Mouse (Mus musculus) cerebellum, adult 11-12 months (tissue): ENCODE measurements around the gene Veph1.
"Not testable (repeated sequence)": the region's sequence is repeated elsewhere in the genome, so short reads cannot be mapped to it uniquely, and the experiment has no call there.

Source experiments
- DNase-seq: peaks from one replicate; pipeline ENCODE4 v3.0.0; 2022

Veph1 gene

DNA sequence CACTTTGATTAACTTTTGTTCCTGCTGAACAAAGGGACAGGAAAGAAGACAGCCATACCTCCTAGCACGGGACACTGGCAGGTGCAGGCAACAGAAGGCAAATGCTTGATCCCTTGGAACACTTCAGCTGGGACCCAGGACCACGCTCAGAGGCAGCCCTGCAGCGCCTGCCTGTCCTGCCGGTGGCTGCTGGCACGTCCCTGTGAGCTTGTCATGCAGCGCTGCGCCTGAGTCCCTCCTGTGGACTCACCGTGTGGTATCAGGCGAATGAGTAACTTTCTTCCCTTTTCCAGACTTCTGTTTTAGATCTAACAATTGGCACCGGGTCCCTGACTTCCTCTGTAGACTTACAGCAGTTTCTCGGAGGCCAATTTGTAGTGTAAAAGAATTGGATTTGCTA lies at the start of gene Veph1:
TSS of gene Veph1 (minus strand) at position 293 of the 400 bp plus-strand sequence.
- no peak for DNase-seq

DNA sequence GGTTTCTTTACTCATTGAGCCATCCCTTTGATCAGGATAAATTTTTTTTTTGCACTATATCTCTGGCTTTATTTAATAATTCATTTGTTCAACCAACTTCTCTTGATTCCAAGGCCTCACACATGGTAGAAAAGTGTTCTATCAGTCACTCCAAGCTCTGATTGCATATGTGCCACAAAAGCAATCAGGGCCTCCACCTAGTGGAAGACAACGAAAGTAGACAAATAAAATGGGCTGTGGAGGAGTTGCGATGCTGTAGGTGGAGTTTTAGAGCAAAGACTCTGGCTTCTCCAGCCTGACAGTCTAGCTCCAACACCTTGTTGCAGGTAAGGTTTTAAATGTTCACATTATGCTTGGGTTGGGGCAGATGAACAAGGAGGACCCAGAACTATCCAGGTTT lies 44.1 kb upstream of the Veph1 start:
- DNase-seq, result no peak

DNA sequence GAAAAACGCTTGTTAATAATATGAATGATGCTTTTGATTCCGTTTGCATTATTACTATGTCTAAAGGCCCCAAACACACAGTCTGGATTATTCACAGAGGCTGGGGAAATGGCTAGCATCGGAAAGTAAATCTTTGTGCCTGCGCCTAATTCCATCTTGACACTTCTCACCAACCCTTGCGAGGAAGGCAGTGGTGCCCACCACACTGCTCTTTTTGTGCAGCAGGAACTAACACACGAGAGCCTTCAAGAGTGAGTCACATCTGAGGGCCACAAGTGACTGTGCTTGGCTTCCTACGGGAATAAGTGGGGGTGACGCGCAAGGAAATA lies 35.7 kb upstream of the Veph1 start:
- no peak for DNase-seq

DNA sequence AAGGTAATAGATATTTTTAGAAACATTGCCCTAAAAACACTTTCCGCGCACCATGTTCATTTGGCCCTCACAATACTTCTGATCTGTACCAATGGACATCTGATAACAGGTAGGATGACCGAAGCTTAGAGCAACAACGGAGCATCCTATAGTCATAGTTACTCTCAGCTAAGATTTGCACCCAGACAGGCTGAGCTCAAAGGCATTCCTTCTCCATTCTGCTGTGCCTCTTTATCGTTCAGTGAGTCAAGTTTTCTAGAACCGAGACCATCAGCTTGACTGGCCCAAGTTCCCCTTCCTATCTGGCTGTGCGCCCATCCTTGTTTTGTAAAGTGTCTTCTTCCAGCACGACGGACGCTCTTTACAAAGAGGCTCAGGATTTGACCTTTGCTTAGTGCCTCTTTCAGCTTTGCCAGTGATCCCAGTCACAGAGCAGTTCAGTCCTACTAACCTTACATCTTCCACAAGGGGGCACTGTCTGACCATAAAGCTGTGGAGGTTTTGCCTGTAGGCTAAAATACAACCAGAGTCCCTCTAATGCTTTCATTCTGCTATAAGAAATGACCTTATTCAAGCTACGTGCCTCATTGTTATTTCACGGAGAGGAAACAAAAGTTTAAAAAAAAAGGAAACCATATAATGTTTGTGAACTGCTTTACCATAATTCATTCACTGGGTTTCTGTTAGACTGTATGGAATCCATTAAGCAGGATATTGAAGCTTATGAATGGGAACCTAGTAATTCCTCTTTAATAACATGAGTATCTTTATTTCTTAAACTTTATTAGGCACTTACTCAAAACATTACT lies 35.2 kb upstream of the Veph1 start:
- peak; percentile 4 for DNase-seq

DNA sequence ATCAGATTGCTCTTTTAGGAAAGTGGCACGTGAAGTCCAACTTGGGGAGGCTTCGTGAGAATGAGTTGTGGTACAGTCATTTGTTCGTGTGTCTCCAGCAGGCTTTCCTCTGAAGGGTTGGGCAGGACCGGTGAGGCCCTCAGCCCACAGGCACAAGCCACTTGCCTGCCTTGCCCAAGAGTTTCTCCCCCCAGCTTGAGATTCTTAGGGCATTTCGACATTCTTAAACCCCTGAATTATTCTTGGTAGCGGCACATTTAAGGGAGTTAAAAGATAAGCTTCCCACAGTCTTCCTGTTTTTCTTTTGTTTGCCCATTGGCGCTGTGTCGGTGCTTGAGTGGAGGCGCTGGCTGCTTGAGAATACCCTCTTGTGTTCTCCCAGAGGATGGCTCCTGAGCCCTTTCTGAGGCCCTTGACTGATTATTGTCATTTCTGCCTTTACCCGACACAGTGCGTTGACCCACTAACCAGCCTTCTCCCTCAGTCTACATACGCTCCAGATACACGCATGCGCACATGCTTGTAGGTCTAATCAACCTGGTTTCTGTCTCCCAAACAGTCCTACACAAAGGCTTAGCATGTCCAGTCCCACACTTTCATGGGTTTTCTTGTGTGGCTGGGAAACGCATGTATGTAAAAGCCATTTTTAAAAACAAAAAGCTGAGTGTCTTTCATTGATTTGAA lies 34.4 kb upstream of the Veph1 start:
- DNase-seq, result no peak

DNA sequence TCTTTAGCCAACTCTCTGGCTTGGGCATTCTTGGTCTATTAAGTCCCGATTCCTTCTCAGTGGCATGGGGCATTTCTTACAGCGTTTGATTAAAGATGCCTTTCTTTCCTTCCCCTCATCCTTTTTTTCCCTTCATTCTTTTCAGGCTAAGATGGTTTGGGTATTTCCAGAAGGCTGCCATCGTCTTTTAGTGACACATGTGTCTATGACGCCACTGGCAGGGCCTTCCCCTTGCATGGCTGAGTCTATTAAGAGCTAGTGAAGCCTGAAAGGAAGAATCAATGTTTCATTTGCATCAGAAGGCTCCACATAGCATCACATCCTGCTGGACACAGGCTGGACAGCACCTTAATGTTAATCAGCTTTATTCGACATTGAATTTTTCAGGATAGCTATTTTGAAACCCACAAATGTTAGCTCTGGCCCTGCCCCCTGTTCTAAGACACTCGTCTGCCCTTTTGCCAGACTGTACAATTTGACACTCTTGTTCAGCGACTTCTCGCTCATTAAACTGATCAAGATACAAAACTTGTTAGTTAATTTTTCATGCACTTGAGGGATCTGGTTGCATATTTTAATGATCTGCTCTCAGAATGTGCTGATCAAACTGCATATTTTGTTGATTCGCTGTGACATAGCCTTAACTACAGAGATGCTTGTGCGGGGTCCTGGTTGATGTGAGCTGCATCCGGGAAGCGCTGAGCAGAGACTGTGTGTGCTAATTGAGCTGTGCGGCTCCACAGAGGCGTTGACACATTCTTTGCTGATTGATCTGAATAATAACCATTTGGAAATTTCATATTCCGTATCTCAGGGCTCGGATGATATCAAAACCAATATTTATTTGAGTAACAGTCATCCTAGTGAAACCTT lies 29.6 kb upstream of the Veph1 start:
- DNase-seq, result no peak

DNA sequence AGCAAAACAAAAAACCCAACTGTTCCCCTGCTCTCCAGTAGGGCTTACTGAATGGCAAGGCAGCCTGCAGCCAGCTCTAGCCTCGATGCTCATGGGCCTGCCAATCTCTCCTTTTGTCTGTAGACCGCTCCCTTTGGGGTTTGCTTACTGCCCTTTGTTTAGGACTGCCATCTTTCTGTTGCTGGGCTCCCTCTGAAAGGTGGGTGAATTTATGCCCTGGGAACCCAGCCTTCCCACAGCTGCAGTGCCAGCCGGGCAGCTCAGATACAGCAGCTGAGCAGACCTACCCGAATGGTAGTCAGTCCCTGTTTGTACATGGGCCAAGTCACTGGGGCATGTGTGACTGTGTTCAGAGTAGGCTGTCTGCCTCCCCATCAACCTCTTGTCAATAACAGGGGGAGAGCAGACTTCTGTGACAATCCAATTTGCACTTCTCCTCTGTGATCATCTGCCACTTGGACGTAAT lies 28.9 kb upstream of the Veph1 start:
- no peak for DNase-seq

DNA sequence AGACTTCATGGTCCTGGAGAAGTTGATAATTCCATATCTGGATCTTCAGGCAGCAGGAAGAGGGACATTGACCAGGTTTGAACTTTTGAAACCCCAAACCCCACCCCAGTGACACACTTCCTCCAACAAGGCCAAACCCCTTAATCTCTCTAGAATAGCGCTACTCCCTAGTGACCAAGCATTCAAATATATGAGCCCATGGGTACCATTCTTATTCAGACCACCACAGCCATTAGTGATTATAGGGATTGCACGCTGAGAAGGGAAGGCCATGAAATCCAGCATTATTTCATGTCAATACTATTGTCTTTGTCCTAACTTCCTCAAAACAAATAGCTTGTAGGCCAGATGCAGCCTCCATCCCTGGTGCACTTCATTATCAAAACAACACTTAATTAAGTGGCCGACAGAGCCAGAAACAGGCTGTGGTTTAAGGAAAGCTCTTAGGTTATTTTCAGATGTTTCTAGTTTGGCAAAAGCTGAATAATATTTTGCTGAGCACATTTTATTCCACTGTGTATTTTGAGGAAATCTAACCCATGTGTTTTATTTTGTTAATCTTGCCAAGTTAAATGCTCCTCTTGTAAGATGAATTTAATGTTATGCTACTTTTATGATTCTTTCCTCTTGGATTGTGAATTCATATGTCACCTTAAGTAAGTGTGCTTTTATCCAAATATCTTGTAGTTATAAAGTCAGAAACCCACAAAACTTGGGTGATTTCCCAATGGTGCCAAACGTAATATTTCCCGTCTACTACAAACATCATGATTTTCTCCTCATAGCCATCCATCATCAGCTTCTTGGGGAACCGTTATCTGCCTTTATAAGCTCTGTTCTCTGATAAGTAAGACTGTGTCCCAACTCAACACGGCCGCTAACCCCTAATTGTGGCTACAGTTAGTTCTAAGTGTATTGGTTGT lies 18.4 kb upstream of the Veph1 start:
- DNase-seq, result no peak

DNA sequence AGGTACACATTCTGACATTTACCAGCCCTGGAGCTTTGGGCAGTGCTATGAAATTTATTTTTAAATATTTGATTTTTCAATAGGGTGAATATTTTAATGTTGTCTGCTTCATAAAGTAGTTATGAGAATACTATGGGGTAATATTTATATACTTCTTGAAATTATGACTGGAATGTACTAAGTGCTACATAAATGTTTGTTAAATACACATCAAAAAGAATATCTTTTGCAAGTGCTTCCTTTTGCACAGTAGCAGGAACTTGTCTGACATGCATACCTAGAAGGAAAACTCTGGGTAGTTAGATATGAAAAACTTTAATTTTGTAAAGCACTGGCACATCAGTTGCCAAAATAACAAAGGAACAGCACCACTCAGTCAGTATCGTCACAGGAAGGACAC lies 13.9 kb upstream of the Veph1 start:
- DNase-seq, result no peak

DNA sequence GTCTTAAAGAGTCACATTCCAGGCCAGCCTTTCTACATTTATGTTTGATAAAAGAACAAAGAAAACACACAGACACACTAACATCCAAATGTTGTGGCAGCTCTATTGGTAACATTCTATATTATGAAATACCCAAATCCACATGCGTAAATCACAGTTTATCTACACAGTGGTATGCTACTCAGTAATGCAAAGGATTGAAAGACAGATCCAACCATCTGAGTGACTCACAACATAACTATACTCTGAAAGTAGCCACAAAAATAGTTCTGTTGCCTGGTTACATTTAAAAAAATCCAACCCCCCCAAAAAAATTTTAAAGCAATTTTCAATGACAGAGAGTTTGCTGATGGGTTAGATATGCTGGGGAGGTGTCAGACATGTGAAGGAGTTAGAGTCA lies 12.9 kb upstream of the Veph1 start:
- no peak for DNase-seq

DNA sequence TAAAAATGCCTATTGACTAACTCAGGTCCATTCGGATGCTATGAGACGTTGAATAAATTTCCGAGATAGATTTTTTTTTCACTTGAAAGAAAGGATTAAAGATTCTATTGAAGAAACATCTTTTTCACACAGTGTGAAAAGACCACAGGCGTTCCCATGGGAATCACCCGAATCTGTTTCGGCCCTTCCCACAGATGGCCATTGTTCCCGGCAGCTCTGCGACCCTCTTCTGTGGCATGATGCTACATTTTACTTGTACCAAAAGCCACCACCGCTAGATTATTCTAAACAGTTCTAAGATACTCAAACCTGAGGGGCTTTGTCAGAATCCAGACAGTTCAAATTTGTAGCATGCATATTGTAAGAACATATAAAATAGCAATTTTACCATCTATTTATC lies 1.4 kb downstream of the Veph1 start:
- no peak for DNase-seq

DNA sequence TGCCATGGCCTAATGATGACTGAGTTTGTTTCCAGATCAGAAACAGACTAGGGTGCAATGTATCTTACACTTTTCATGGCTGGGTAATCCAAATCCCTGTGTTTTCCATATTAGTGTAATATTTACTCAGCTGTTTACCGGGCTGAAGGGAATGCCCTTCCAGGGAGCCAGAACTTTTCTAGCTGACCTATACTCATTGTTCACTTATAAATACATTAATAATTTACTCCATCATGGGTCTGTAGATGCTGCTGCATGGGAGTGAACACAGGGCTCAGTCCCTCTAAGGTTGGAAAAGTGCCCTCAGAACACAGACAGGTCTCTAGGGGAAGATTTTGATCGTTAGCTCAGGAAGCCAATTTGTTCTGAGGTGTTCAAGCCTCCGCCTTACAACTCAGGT lies 1.9 kb downstream of the Veph1 start:
- no peak for DNase-seq

DNA sequence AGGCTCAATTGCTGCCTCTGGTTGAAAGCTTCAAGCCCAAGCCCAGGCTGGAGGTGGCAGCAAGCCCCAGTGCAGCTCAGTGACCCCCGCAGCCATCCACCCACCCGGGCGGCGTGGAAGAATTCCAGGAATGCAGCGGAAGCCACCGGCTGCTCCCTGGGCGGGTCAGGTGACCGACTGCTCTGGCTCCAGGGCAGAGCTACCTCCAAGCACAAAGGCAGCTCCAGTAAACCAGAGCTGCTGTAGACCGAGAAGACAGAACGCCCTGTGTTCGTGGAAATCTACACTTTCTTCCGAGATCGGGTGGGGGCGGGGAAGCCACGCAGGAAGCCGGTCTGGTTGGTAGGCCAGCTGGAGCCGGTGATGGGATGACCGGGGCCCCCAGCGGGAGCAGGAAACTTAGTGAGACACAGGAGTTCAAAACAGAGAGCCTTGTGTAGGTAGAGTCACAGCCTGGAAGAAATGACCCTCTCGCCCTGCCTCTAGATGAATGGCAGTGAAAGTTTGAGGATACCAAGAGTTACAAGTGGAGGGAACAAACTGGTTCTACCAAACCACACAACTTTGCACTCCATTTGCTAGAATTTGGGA lies 4.2 kb downstream of the Veph1 start:
- DNase-seq, result no peak

DNA sequence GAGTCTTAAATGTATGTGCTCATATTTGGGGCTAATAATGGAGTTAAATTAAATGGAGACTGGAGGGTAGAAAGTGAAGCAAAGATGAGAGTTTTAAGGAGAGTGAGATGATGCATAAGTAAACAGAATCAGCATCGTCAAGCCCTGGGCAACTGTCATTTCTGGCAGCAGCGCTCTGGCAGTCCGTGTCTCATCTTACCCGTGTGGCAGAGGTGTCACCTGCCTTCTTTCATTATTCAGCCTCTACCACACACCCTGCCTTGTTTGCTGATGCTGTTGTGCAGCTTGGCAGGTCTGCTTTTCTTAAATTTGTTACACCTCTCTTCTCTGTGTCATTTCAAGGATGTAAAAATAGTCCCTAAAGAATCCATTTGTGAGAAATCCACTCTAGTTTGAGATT lies 33.4 kb downstream of the Veph1 start:
- no peak for DNase-seq

DNA sequence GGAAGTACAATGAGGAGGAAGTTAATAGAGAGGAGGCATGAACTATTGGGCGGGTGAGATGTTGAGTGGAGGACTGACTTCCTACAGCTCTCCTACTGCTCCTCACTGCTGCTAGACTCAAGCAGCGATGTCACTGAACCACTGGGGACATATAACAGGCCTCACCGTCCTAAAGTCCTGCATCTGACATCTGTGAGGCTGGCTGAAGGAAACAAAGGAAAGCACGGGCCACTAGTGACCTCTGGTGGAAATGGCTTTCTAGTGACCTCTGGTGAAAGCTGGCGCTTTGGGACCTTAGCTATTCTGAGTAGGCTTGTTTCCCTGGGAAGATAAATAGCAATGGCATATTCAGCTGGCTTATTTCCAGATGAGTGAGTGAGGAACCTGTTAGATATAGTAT lies 34.3 kb downstream of the Veph1 start:
- no peak for DNase-seq

DNA sequence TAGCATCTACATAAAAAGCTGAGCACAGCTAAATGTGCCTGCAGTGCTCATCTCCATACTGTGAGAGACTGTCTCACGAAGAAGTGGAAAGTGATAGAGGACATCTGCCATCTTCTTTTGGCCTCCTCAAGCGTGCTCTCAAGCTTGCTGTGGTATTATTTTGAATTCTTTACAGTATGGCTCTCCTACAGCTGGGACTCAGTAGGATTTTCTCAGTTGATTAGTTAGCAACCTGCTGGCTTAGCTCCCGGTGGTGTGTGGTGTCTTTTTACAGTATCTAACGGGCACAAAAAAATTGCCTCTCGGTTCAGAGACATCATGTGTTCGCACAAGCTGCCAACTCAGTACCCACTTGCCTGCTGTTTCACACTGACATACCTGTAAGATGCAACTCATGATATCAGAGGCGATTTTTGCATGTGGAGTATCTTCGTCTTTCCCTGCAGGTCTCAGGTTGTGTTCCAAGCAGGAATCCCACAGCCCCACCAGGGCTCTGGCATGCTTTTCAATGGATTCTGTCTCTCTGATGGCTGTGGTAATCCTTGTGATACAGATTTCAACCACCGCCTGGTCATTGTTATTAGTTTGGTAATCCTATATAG lies 42.0 kb downstream of the Veph1 start:
- peak; percentile 9 for DNase-seq

DNA sequence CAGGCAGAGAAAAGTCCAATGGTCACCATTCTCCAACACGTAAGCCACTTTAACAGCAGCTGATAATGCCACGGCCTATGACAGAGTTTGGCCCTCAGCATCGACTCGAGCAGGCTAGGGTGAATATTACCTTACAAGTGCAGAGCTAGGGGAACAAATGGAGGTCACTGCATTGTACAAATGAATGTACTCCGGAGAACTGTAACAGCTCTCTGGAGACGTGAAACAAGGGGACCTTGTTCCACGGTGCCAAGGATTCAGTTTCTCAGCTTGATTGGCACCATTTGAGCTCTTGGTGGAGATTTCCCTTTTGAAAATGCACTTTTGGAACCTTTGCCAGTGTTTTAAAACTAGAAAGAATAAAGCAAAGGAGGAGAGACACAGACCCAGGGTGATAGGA lies 44.8 kb downstream of the Veph1 start:
- DNase-seq, result no peak

DNA sequence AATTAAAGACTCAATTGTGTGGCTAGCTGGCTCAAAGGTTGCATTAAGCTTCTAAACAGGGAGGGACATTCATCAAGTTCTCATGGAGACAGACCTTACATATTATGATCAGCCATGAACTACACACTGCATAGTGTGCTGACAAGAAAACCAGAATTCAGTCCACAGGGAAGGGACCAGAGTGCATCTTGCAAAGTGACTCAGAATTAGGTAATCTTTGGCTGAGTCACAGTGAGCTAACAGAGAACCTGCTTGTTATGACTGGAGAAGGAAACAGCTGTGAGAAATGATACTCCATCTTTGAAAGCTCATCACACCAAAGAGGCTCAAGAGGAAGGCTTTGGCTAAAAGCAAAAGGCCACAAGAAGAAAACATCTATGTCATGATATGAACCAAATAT lies 56.2 kb downstream of the Veph1 start:
- DNase-seq, result no peak

DNA sequence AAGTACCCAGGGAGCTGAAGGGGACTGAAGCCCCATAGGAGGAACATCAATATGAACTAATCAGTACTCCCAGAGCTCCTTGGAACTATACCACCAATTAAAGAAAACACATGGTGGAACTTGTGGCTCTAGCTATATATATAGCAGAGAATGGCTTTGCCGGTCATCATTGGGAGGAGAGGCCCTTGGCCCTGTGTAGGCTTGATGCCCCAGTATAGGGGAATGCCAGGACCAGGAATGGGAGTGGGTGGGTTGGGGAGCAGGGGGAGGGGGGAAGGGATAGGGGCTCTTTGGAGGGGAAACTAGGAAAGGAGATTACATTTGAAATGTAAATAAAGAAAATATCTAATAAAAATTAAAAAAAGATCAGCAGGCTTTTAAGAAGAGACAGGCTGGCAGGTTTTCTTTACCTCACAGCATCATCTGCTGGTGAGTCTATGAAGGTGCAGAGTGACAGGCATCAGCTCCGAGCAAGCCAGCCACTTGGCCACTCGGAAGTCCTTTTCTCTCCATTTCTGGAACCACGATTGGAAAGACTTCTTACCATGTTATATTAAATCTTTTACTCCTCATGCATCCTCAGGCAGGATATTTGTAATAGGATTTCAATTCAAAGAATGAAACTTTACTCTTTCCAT lies 60.3 kb downstream of the Veph1 start:
- DNase-seq, result not testable (repeated sequence)

DNA sequence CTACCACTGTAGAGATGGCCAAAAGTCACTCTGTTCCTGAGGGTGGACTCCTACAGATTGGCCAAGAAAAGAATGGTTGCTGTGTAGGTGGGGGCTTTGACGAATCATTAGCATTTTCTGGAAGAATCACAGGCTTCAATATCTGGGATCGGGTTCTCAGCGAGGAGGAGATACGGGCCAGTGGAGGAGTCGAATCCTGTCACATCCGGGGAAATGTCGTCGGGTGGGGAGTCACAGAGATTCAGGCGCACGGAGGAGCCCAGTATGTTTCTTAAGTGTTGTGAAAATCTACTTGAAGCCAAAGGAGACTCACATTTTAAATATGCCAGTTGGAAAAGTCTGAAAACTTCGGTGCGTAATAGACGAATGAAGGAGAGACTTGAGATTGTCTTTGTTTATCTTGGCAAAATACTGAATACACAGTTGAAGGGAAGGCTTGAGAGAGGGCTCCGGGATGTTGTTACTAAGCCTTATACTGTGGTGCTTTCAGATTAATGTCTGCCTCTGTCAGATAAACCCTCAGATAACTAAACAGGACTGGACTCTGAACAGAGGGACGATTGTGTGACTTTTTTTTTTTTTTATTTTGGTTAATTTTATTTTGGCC lies 71.6 kb downstream of the Veph1 start:
- no peak for DNase-seq

DNA sequence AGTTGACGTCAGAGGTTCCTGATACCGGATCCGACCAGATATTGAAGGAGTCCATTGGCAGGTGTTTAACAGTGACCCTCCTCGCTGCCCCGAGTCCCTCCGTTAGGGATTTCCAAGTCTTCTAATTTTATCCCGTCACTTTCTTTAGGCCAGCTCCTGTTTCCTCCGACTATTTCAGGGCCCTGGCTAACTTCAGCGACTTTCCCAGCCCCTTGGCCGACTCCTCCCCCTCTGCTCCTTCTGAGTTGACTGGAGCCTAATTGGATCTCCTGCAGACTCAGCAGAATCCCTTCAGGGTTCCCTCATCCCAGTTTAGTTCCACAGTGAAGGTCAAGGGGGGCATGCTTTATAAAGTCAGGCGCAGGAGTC lies 75.4 kb downstream of the Veph1 start:
- no peak for DNase-seq
